Mouse (Mus musculus): ENCODE measurements around the gene Ccdc155.

DNA sequence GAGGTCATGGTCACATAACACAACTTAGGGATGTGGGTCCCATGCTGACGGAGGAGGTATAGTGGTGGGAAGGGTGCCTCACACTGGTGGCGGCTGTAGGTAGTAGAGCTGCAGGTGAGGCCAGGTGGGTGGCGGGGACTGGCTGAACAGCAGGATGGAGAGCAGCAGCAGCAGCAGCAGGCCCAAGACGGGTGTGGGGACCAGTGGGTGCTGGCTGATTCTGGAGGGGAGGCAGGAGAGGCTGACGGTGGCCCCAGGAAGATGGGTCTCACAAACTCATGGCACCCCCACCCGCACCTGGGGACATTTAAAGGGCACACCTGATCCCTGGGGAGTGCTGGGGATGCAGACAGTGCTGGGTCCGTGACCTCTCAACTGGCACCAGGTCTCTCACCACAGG lies 21.0 kb downstream of the Ccdc155 start:
- no peak for TF ChIP-seq CTCF (IDR thresholded peaks at IDR 0.05; ENCODE audit: control insufficient read depth, insufficient read depth, insufficient read length)
- TF ChIP-seq USF1 (IDR thresholded peaks at IDR 0.05; ENCODE audit: low read depth): no peak
- no peak for TF ChIP-seq FOSL1 (IDR thresholded peaks at IDR 0.05; ENCODE audit: insufficient read depth, low read length, poor library complexity, severe bottlenecking)

Data from C2C12 (cell line).